Comparison of ENCODE assay signal across 20 mouse cellular contexts in the genomic region with DNA sequence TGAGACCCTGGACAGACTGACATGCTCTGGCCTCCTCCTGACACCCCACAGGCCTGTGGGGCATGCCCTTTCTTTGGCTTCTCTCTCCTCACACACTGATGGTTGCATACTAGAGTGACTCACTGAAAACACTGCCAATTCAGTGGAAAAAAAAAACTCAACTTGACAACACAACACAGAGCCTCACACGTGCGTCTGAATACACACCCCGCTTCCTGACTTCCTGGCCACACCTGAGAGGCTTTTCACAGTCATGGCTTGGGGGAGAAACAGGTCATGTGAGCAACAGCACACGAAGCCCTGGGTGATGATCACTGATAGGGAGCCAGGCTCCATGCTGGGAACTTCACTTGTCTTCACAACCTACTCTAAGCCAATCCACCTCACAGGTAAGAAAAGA. TPM values are rescaled to one million over a fixed set of nuclear protein-coding genes. Genes with fewer than 3 reads are reported as not detected.
DNase-seq lines count a peak whose midpoint lies in the region; ATAC-seq lines count a peak whose summit lies in the region.
"Had no signal": no experiment of that assay in that cellular context is flagged by ENCODE, and none has a peak within 500 bp of the region (broad histone marks: within the 10 kb centered on the region; RNA-seq: fewer than 3 reads in every experiment).

No protein-coding gene starts in this region.

- DNase-seq in lung, postnatal 25 days (ENCODE audit: low spot score), result peak; percentile 21
- DNase-seq in lung, postnatal 4 days, result no peak
- DNase-seq in 3T3-L1 (ENCODE audit: low read depth, low spot score) (peak; percentile 84), NIH3T3 (ENCODE audit: low read depth) (peak; percentile 82)
- no peak for DNase-seq in kidney, adult 11 months
- DNase-seq in left cerebral cortex, adult 11 months (ENCODE audit: low spot score), result no peak
- DNase-seq: adrenal gland, adult 2 months; B cell, adult 2 months; cerebellum, postnatal 10 days; gastrocnemius, postnatal 36 days; heart, postnatal 10 days; layer of hippocampus, postnatal 36 days; midbrain, embryonic 14.5 days had no signal

- peak; percentile 77 for ATAC-seq in inflammation-experienced regulatory T-cells, adult 6 months
- ATAC-seq in frontal cortex, adult (ENCODE audit: low TSS enrichment), result no peak
- ATAC-seq: forebrain, embryonic 14.5 days had no signal

RNA-seq across cellular contexts. Expression of gene Tbkbp1, which starts 10.5 kb away (rescaled TPM):
- under 1 TPM in 2 of 3 experiments, not detected in 1; 0.21 to 0.44 TPM for polyA plus RNA-seq in inflammation-experienced regulatory T-cells, adult 6 months (2017; shearing (Covaris generic))

RNA-seq across cellular contexts. Expression of gene Tbx21, which starts 25.7 kb away (rescaled TPM):
- 10 to 100 TPM in 1 of 3 experiments, 1 to 10 TPM in 2; 3.4 to 20.9 (median 3.6) TPM for polyA plus RNA-seq in inflammation-experienced regulatory T-cells, adult 6 months (2017; shearing (Covaris generic))
- polyA plus RNA-seq: erythroblast, embryonic 14.5 days; heart, embryonic 11.5 days; intestine, embryonic 14.5 days; kidney, postnatal 0 days had no signal

RNA-seq across cellular contexts. Expression of gene Kpnb1, which starts 46.9 kb away (rescaled TPM):
- polyA plus RNA-seq in inflammation-experienced regulatory T-cells, adult 6 months (2017; shearing (Covaris generic)), result 10 to 100 TPM; 24.7 to 41.5 (median 26.2) TPM

Comparison
In these comparisons a context has a peak if more than half of its experiments do, and no peak if none do; other contexts are left out.
1. DNase-seq: peak in lung, postnatal 25 days (single experiment), 3T3-L1 (single experiment) and NIH3T3 (single experiment); none in lung, postnatal 4 days (0 of 2), kidney, adult 11 months (single experiment) and left cerebral cortex, adult 11 months (single experiment).